Mouse (Mus musculus) lung, adult 2 months (tissue): ENCODE results near the gene Rnase9.

Experiments
- CTCF ChIP-seq: fragments of 200-500 bp; IDR thresholded peaks from 2 replicates; pipeline ENCODE4 v1.5.1; 2011; ENCODE audit warnings: mild to moderate bottlenecking, low read length, control low read depth; ENCODE audit not compliant: insufficient read depth
- POLR2A ChIP-seq: fragments of 200-500 bp; IDR thresholded peaks from 2 replicates; pipeline ENCODE4 v1.6.1; 2011; ENCODE audit warnings: low read depth, mild to moderate bottlenecking, control low read depth, low read length, borderline replicate concordance; ENCODE audit errors: extremely low read depth

DNA sequence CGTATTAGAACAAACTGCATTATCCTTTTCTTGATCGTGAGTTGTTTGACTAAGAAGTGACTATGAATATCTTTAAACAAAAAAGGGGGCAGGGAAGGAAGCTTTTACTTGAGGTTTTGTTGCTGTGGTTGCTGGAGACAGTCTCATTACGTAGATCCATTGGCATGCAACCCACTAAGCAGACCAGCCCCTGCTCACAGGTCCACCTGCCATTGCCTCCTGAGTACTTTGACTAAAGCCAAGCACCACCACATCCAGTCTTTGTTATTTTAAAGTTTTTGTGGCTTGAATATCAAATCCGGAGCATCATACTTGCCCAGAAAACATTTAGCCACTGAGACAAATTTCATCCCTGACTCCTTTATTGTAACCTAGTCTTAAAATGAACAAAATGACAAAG, 5.5 kb downstream of the Rnase9 start:
- no peak for TF ChIP-seq POLR2A
- TF ChIP-seq CTCF = no peak
